In genomic region chr6:140243411-140244151, GRCm38 (mm10) we compare ENCODE assay signal across 13 mouse cellular contexts.
DNase-seq lines count a peak whose midpoint lies in the region; ATAC-seq lines count a peak whose summit lies in the region.
"Had no signal": no experiment of that assay in that cellular context is flagged by ENCODE, and none has a peak within 500 bp of the region (broad histone marks: within the 10 kb centered on the region; RNA-seq: fewer than 3 reads in every experiment).

No protein-coding gene starts in this region.

- H3K4me1 ChIP-seq in embryonic facial prominence, embryonic 11.5 days (ENCODE audit: control insufficient read depth, insufficient read depth, low read length) = 0 out of 2 replicates have a peak, but pooled peaks cover 2% of the 10 kb centered on the region
- H3K4me1 ChIP-seq in limb, embryonic 11.5 days (ENCODE audit: control insufficient read depth, insufficient read depth, low read length) = no peaks in the 10 kb centered on the region

- H3K27me3 ChIP-seq in embryonic facial prominence, embryonic 11.5 days (ENCODE audit: control insufficient read depth, insufficient read depth, low read length) = no peaks in the 10 kb centered on the region
- H3K27me3 ChIP-seq in limb, embryonic 11.5 days (ENCODE audit: control insufficient read depth, insufficient read depth, low read length) = no peaks in the 10 kb centered on the region

- H3K4me3 ChIP-seq in embryonic facial prominence, embryonic 11.5 days (ENCODE audit: low read depth, low read length) = no peak overlapping the region
- no peak overlapping the region for H3K4me3 ChIP-seq in limb, embryonic 11.5 days (ENCODE audit: low read depth, low read length)

- no peak overlapping the region for H3K4me2 ChIP-seq in embryonic facial prominence, embryonic 11.5 days (ENCODE audit: low read depth, low read length)
- no peak overlapping the region for H3K4me2 ChIP-seq in limb, embryonic 11.5 days (ENCODE audit: low read depth, severe bottlenecking)
- H3K4me2 ChIP-seq: liver, embryonic 11.5 days had no signal

- peak overlapping the region; percentile 19; the same call in 1 of the 2 replicates for H3K9ac ChIP-seq in embryonic facial prominence, embryonic 11.5 days (replicated peaks; ENCODE audit: low read length)
- H3K9ac ChIP-seq in limb, embryonic 11.5 days (ENCODE audit: low read length) = no peak overlapping the region

- H3K36me3 ChIP-seq in embryonic facial prominence, embryonic 11.5 days (replicated peaks; ENCODE audit: control insufficient read depth, insufficient read depth, low read depth, low read length) = no peaks in the 10 kb centered on the region
- H3K36me3 ChIP-seq in limb, embryonic 11.5 days (ENCODE audit: control insufficient read depth, insufficient read depth, low read length) = no peaks in the 10 kb centered on the region

- peak; percentile 11 for DNase-seq in retina, postnatal 1 day
- DNase-seq in retina, embryonic 14.5 days (ENCODE audit: low spot score) = no peak
- peak; percentile 9 for DNase-seq in embryonic facial prominence, embryonic 11.5 days (ENCODE audit: low spot score)
- no peak for DNase-seq in limb, embryonic 11.5 days (ENCODE audit: low spot score)
- DNase-seq in thymus, postnatal 0 days (ENCODE audit: low spot score) = no peak
- no peak for DNase-seq in thymus, adult 18-20 months
- DNase-seq: heart, adult 18-20 months; heart, postnatal 4 days; kidney, postnatal 14 days; lung, postnatal 4 days; thymus, postnatal 25 days had no signal

- H3K9me3 ChIP-seq in embryonic facial prominence, embryonic 11.5 days (replicated peaks; ENCODE audit: control insufficient read depth, low read length) = no peaks in the 10 kb centered on the region
- H3K9me3 ChIP-seq in limb, embryonic 11.5 days (ENCODE audit: control insufficient read depth, low read length) = no peaks in the 10 kb centered on the region

- 40% methylated on average over 8 of the region's 8 CpGs for WGBS in embryonic facial prominence, embryonic 11.5 days
- 50% methylated on average over 8 of the region's 8 CpGs for WGBS in limb, embryonic 11.5 days

- no peak overlapping the region for H3K27ac ChIP-seq in embryonic facial prominence, embryonic 11.5 days (replicated peaks; ENCODE audit: low read depth, low read length)
- no peak overlapping the region for H3K27ac ChIP-seq in limb, embryonic 11.5 days (replicated peaks; ENCODE audit: low read depth, low read length)

- peak; percentile 87 for ATAC-seq in embryonic facial prominence, embryonic 11.5 days (replicated peaks; ENCODE audit: insufficient number of reproducible peaks, low FRiP score, low TSS enrichment, low read depth)
- ATAC-seq in limb, embryonic 11.5 days (ENCODE audit: insufficient number of reproducible peaks, low FRiP score, low TSS enrichment, low read depth) = 0 out of 2 replicates have a peak, but pooled peaks have one; percentile 54
- no peak for ATAC-seq in inflammation-experienced regulatory T-cells, adult 6 months

Comparison
In these comparisons a context has a peak if more than half of its experiments do, and no peak if none do; other contexts are left out.
1. DNase-seq: peak in retina, postnatal 1 day (single experiment) and embryonic facial prominence, embryonic 11.5 days (single experiment); none in retina, embryonic 14.5 days (single experiment), limb, embryonic 11.5 days (single experiment), thymus, postnatal 0 days (single experiment) and thymus, adult 18-20 months (0 of 2).